Mouse (Mus musculus) monocyte, adult 2 months (primary cell): Measurements from ENCODE around the gene Gm973.

Source experiments
- DNase-seq, 2 experiments: peaks; one replicate each; pipeline ENCODE4 v3.0.0; 2022; ENCODE audit warnings: low spot score in 2 of 2, low read depth in 1 of 2

Gene Gm973

GRCm38 (mm10) chr1:59491517-59491916, 24.5 kb upstream of the Gm973 start:
- no peak for DNase-seq

- DNase-seq = no peak
Measured at GRCm38 (mm10) chr1:59492432-59492831, 23.6 kb upstream of the Gm973 start.

- no peak for DNase-seq
Measured at GRCm38 (mm10) chr1:59495970-59496369, 20.1 kb upstream of the Gm973 start.

- DNase-seq = no peak
Measured at GRCm38 (mm10) chr1:59497741-59498613, 18.1 kb upstream of the Gm973 start.

- no peak for DNase-seq
Measured at GRCm38 (mm10) chr1:59499327-59499726, 16.7 kb upstream of the Gm973 start.

GRCm38 (mm10) chr1:59502355-59502754, 13.7 kb upstream of the Gm973 start:
- DNase-seq = no peak

- DNase-seq = no peak
Measured at GRCm38 (mm10) chr1:59503659-59504301, 12.3 kb upstream of the Gm973 start.

- DNase-seq = no peak
Measured at GRCm38 (mm10) chr1:59504302-59504700, 11.8 kb upstream of the Gm973 start.

GRCm38 (mm10) chr1:59508463-59509139, 7.5 kb upstream of the Gm973 start:
- DNase-seq = no peak

GRCm38 (mm10) chr1:59511566-59512270, 4.3 kb upstream of the Gm973 start:
- no peak for DNase-seq

- no peak for DNase-seq
Measured at GRCm38 (mm10) chr1:59520226-59520837, 4.3 kb downstream of the Gm973 start.

GRCm38 (mm10) chr1:59522456-59522855, 6.4 kb downstream of the Gm973 start:
- DNase-seq = no peak

GRCm38 (mm10) chr1:59523378-59523958, 7.4 kb downstream of the Gm973 start:
- DNase-seq = no peak

GRCm38 (mm10) chr1:59524071-59524470, 8.0 kb downstream of the Gm973 start:
- DNase-seq = no peak

GRCm38 (mm10) chr1:59524759-59525158, 8.7 kb downstream of the Gm973 start:
- DNase-seq = no peak

- DNase-seq = no peak
Measured at GRCm38 (mm10) chr1:59527219-59527618, 11.2 kb downstream of the Gm973 start.

GRCm38 (mm10) chr1:59534976-59535810, 19.1 kb downstream of the Gm973 start:
- DNase-seq = no peak

GRCm38 (mm10) chr1:59538381-59538780, 22.3 kb downstream of the Gm973 start:
- no peak for DNase-seq

GRCm38 (mm10) chr1:59540537-59541148, 24.6 kb downstream of the Gm973 start:
- no peak for DNase-seq
